Mouse (Mus musculus) ES-Bruce4 (cell line): Measurements from ENCODE around the gene Ccdc40.

Source experiments
- CTCF ChIP-seq: IDR thresholded peaks from one replicate; pipeline ENCODE4 v1.8.1; 2011; ENCODE audit warnings: low read depth, low read length
- EP300 ChIP-seq: IDR thresholded peaks from 2 replicates; pipeline ENCODE4 v1.6.1; 2011; ENCODE audit warnings: low read depth, low read length; ENCODE audit not compliant: insufficient read depth

DNA sequence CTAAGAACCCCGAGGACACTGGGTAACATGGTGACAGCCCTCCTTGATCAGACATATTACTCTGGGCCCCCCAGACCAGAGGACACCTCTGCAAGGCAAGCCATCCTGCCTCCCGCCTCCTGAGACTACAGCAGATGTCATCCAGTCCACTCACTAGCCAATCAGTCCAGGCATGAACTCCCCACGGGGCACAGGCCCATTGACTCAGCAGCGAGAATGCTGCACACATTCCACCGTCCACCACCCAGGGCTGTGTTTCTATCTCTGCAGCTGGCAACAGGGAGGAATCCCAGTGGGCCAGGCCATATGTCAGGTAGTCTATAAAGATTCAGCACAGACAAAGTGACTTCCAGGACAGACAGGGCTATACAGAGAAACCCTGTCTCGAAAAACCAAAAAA is 20.4 kb upstream of the Ccdc40 start:
- no peak for TF ChIP-seq CTCF
- no peak for TF ChIP-seq EP300
